Mouse (Mus musculus) liver, embryonic 16.5 days (tissue): ENCODE results near the gene Sh2d4b. TPM values are rescaled to one million over a fixed set of nuclear protein-coding genes. Genes with fewer than 3 reads are reported as not detected.

Experiments used
- ATAC-seq: fragments of 200-750 bp; cut with Nextera tagmentation; 2 replicates; pipeline ENCODE4 v1.8.0; 2017; ENCODE audit warnings: low read depth, mild to moderate bottlenecking, moderate number of reproducible peaks, moderate library complexity
- H3K27ac ChIP-seq: fragments of 300-500 bp; sonication (generic); 2 replicates; pipeline ENCODE4 v1.5.1; 2014; ENCODE audit warnings: mild to moderate bottlenecking, low read length
- H3K27me3 ChIP-seq: fragments of 300-500 bp; sonication (generic); 2 replicates; pipeline ENCODE4 v1.6.1; 2014; ENCODE audit warnings: low read depth, low read length, mixed read lengths; ENCODE audit not compliant: control insufficient read depth, insufficient read depth
- H3K36me3 ChIP-seq: fragments of 300-500 bp; sonication (generic); 2 replicates; pipeline ENCODE4 v1.6.1; 2014; ENCODE audit warnings: mild to moderate bottlenecking; ENCODE audit not compliant: control insufficient read depth, insufficient read depth
- H3K4me1 ChIP-seq: fragments of 300-500 bp; sonication (generic); 2 replicates; pipeline ENCODE4 v1.6.1; 2014; ENCODE audit warnings: low read depth, low read length, mixed read lengths; ENCODE audit not compliant: control insufficient read depth
- H3K4me2 ChIP-seq: fragments of 300-500 bp; sonication (generic); 2 replicates; pipeline ENCODE4 v1.6.1; 2014; ENCODE audit warnings: low read depth, low read length, mixed read lengths
- H3K4me3 ChIP-seq: fragments of 300-500 bp; sonication (generic); 2 replicates; pipeline ENCODE4 v1.5.1; 2014; ENCODE audit warnings: low read depth, mild to moderate bottlenecking, low read length
- H3K9ac ChIP-seq: fragments of 300-500 bp; sonication (generic); 2 replicates; pipeline ENCODE4 v1.6.1; 2014; ENCODE audit warnings: low read depth, low read length
- H3K9me3 ChIP-seq: fragments of 300-500 bp; sonication (generic); replicated peaks from 2 replicates; pipeline ENCODE4 v1.6.1; 2016; ENCODE audit warnings: low read length; ENCODE audit not compliant: control insufficient read depth
- WGBS: fragments of 180-500 bp; shearing (Covaris S2); extraction: QIAGEN DNeasy Blood & Tissue Kit; methylation state at CpG from one replicate; pipeline ENCODE4 v1.1.7; 2014; ENCODE audit not compliant: insufficient replicate concordance; 5-methylcytosine and 5-hydroxymethylcytosine counted together
- polyA plus RNA-seq: library from polyadenylated mRNA; unstranded; fragments of >200 nt; fragmentation: Nextera tagmentation; extraction: Ambion mirVana; gene quantifications from 2 replicates; pipeline ENCODE4 v1.2.1, GENCODE M21; 2015

Sh2d4b gene
- polyA plus RNA-seq, 1 experiment from 2014 or later: 0.05 TPM

GRCm38 (mm10) chr14:40837397-40837796 is 55.7 kb downstream of the Sh2d4b start:
- H3K9me3 ChIP-seq: no peaks in the 10 kb centered on the region
- no peak overlapping the region for H3K4me3 ChIP-seq
- H3K4me2 ChIP-seq: no peak overlapping the region
- no peaks in the 10 kb centered on the region for H3K36me3 ChIP-seq
- H3K27me3 ChIP-seq: no peaks in the 10 kb centered on the region
- no peak overlapping the region for H3K27ac ChIP-seq
- ATAC-seq: no peak
- H3K4me1 ChIP-seq: no peaks in the 10 kb centered on the region
- no peak overlapping the region for H3K9ac ChIP-seq

DNA sequence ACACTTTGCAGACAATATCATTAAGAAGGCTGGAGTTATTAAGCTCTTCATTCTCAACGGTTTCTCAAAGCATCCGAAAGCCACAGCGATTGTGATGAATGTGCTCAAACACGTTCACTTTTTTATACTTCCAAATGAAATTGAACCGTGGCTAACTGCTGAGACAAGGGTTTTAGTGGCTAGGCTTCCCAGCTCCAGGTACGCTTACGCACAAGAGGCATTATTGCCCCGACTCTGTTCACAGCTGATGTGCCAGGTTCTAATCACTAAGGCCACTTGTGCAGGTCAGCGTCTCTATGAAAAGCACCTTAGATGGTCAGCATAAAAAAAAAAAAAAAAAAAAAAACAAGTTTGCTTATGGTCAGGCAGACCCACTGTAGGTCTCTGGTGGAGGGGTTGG is 62.6 kb downstream of the Sh2d4b start:
- no peak overlapping the region for H3K4me2 ChIP-seq
- ATAC-seq: no peak
- H3K27me3 ChIP-seq: no peaks in the 10 kb centered on the region
- no peaks in the 10 kb centered on the region for H3K36me3 ChIP-seq
- no peaks in the 10 kb centered on the region for H3K9me3 ChIP-seq
- WGBS: 71% methylated on average over 9 of the region's 9 CpGs
- H3K4me1 ChIP-seq: no peaks in the 10 kb centered on the region
- H3K4me3 ChIP-seq: no peak overlapping the region
- no peak overlapping the region for H3K9ac ChIP-seq
- no peak overlapping the region for H3K27ac ChIP-seq

DNA sequence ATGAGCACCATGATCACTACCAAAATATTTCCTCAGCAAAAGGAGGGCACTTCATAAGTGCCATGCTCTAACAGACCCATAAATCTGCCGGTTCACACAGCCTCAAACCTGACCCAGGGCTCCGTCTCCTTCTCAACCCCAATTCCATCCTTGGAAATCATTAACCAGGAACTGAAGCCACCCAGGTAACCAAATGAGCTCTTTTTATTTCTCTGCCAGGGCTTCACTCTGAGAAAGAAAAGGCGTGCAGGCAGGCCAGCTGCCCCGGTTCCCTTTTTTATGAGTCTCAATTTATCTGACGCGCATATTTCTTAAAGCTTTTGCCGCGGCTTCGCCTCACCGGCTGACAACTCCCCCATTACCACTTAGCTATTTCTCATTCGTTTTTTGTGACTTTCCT is 63.0 kb downstream of the Sh2d4b start:
- H3K4me3 ChIP-seq: no peak overlapping the region
- ATAC-seq: no peak
- no peaks in the 10 kb centered on the region for H3K4me1 ChIP-seq
- 63% methylated on average over 11 of the region's 11 CpGs for WGBS
- H3K9ac ChIP-seq: no peak overlapping the region
- H3K9me3 ChIP-seq: no peaks in the 10 kb centered on the region
- no peaks in the 10 kb centered on the region for H3K36me3 ChIP-seq
- no peak overlapping the region for H3K27ac ChIP-seq
- no peaks in the 10 kb centered on the region for H3K27me3 ChIP-seq
- no peak overlapping the region for H3K4me2 ChIP-seq

GRCm38 (mm10) chr14:40818051-40818450 is 75.0 kb downstream of the Sh2d4b start:
- Histone ChIP-seq H3K36me3 (no peaks in the 10 kb centered on the region), H3K9ac (no peak overlapping the region), H3K4me3 (no peak overlapping the region), H3K27ac (no peak overlapping the region), H3K9me3 (no peaks in the 10 kb centered on the region), H3K27me3 (no peaks in the 10 kb centered on the region), H3K4me2 (no peak overlapping the region), H3K4me1 (no peaks in the 10 kb centered on the region)
- ATAC-seq: peak; percentile 61
- 37% methylated on average over 2 of the region's 2 CpGs for WGBS

DNA sequence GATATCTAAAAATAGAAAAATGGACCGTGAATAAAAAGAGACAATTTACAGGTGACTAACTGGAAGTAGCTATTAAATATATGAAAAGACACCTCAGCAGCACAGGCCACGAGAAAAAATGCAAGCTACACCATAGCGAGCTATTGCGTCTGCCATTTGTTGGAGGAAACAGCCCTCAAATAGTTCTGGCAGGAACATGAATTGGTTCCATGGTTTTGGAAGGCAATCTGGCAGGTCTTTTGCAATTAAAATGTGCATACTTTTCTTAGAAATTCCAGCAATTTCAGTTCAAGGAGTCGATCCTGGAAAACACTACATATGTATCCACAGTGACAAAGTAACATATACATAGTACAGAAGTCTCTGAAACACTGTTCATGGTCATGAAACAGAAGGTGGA is 76.4 kb downstream of the Sh2d4b start:
- Histone ChIP-seq H3K36me3 (no peaks in the 10 kb centered on the region), H3K4me2 (no peak overlapping the region), H3K27ac (no peak overlapping the region), H3K27me3 (no peaks in the 10 kb centered on the region), H3K4me1 (no peaks in the 10 kb centered on the region), H3K4me3 (no peak overlapping the region), H3K9me3 (no peaks in the 10 kb centered on the region), H3K9ac (no peak overlapping the region)
- ATAC-seq: no peak
- WGBS: 71% methylated on average over 5 of the region's 5 CpGs

- no peak for ATAC-seq
- H3K4me3 ChIP-seq: no peak overlapping the region
- no peak overlapping the region for H3K4me2 ChIP-seq
- H3K27ac ChIP-seq: no peak overlapping the region
- H3K4me1 ChIP-seq: no peaks in the 10 kb centered on the region
- H3K36me3 ChIP-seq: no peaks in the 10 kb centered on the region
- 17% methylated on average over 1 of the region's 1 CpGs for WGBS
- H3K27me3 ChIP-seq: no peaks in the 10 kb centered on the region
- H3K9ac ChIP-seq: no peak overlapping the region
- H3K9me3 ChIP-seq: no peaks in the 10 kb centered on the region
Measured at GRCm38 (mm10) chr14:40791606-40792005, 101.5 kb downstream of the Sh2d4b start.

GRCm38 (mm10) chr14:40789110-40789509 is 104.0 kb downstream of the Sh2d4b start:
- no peak overlapping the region for H3K9ac ChIP-seq
- no peak overlapping the region for H3K4me2 ChIP-seq
- H3K27me3 ChIP-seq: no peaks in the 10 kb centered on the region
- H3K4me3 ChIP-seq: no peak overlapping the region
- no peaks in the 10 kb centered on the region for H3K36me3 ChIP-seq
- H3K4me1 ChIP-seq: no peaks in the 10 kb centered on the region
- no peak for ATAC-seq
- H3K9me3 ChIP-seq: no peaks in the 10 kb centered on the region
- H3K27ac ChIP-seq: no peak overlapping the region
- WGBS: 31% methylated on average over 3 of the region's 3 CpGs

- Histone ChIP-seq H3K4me3 (no peak overlapping the region), H3K27me3 (no peaks in the 10 kb centered on the region), H3K27ac (no peak overlapping the region), H3K4me1 (no peaks in the 10 kb centered on the region), H3K4me2 (no peak overlapping the region), H3K9ac (no peak overlapping the region), H3K9me3 (no peaks in the 10 kb centered on the region), H3K36me3 (no peaks in the 10 kb centered on the region)
- WGBS: 48% methylated on average over 7 of the region's 7 CpGs
- no peak for ATAC-seq
Measured at GRCm38 (mm10) chr14:40769097-40770090, 123.7 kb downstream of the Sh2d4b start.
